Mouse (Mus musculus) MEL (cell line): ENCODE measurements around the gene Lsm2. TPM values are rescaled to one million over a fixed set of nuclear protein-coding genes. Genes with fewer than 3 reads are reported as not detected.
A peak's percentile ranks its signal among the peaks of the same experiment; 100 is the strongest.

Experiments
- DNase-seq: peaks from one replicate; pipeline ENCODE4 v3.0.0; 2011; ENCODE audit warnings: low read depth, low spot score
- H3K27ac ChIP-seq: 2 replicates; pipeline ENCODE4 v1.5.1; 2012; ENCODE audit warnings: low read depth, mild to moderate bottlenecking, control low read depth, low read length, moderate library complexity; ENCODE audit not compliant: control insufficient read depth
- H3K27me3 ChIP-seq, 2 experiments: fragments of 150-350 bp in 1 of 2; sonication (generic) in 1 of 2; 2 replicates each; pipeline ENCODE4 v1.6.1; 2012; ENCODE audit warnings: low read length in 2 of 2, mild to moderate bottlenecking in 2 of 2, improper control_type of control experiment in 1 of 2, moderate library complexity in 1 of 2; ENCODE audit not compliant: insufficient read depth in 2 of 2, control insufficient read depth in 1 of 2
- H3K36me3 ChIP-seq, 2 experiments: 2 replicates each; pipeline ENCODE4 v1.6.1; 2012 to 2014; ENCODE audit warnings: low read length in 2 of 2, improper control_type of control experiment in 1 of 2, inconsistent platforms in 1 of 2, mild to moderate bottlenecking in 1 of 2; ENCODE audit not compliant: insufficient read depth in 2 of 2, control insufficient read depth in 1 of 2
- H3K4me1 ChIP-seq, 2 experiments: fragments of 150-350 bp in 1 of 2; sonication (generic) in 1 of 2; 2 replicates each; pipeline ENCODE4 v1.6.1; 2012; ENCODE audit warnings: low read length in 2 of 2, improper control_type of control experiment in 1 of 2, mild to moderate bottlenecking in 1 of 2; ENCODE audit not compliant: insufficient read depth in 2 of 2, control insufficient read depth in 1 of 2
- H3K4me3 ChIP-seq, 2 experiments: fragments of 150-350 bp in 1 of 2; sonication (generic) in 1 of 2; 2 replicates each; pipeline ENCODE4 v1.5.1; 2012; ENCODE audit warnings: low read depth in 2 of 2, low read length in 2 of 2, mild to moderate bottlenecking in 2 of 2, moderate library complexity in 2 of 2, control low read depth in 1 of 2, improper control_type of control experiment in 1 of 2; ENCODE audit not compliant: control insufficient read depth in 1 of 2, insufficient read depth in 1 of 2
- H3K79me2 ChIP-seq: 2 replicates; pipeline ENCODE4 v1.6.1; 2012; ENCODE audit warnings: mild to moderate bottlenecking, low read length, moderate library complexity; ENCODE audit not compliant: control insufficient read depth, poor library complexity, insufficient read depth
- H3K9ac ChIP-seq: 2 replicates; pipeline ENCODE4 v1.6.1; 2012; ENCODE audit warnings: low read depth, mild to moderate bottlenecking, control low read depth, low read length, moderate library complexity; ENCODE audit not compliant: control insufficient read depth, poor library complexity, severe bottlenecking
- H3K9me3 ChIP-seq: fragments of 150-350 bp; sonication (generic); replicated peaks from 2 replicates; pipeline ENCODE4 v1.6.1; 2012; ENCODE audit warnings: mild to moderate bottlenecking, low read length, improper control_type of control experiment, moderate library complexity; ENCODE audit not compliant: insufficient read depth
- CHD1 ChIP-seq: IDR thresholded peaks from 2 replicates; pipeline ENCODE4 v1.6.1; 2012; ENCODE audit warnings: low read depth, mild to moderate bottlenecking, inconsistent platforms, low read length, improper control_type of control experiment
- CHD2 ChIP-seq: IDR thresholded peaks from 2 replicates; pipeline ENCODE4 v1.6.1; 2011; ENCODE audit warnings: low read length, improper control_type of control experiment
- ETS1 ChIP-seq: IDR thresholded peaks from 2 replicates; pipeline ENCODE4 v1.6.1; 2012; ENCODE audit warnings: low read depth, mild to moderate bottlenecking, inconsistent platforms, low read length, improper control_type of control experiment, moderate library complexity
- HCFC1 ChIP-seq: IDR thresholded peaks from 2 replicates; pipeline ENCODE4 v1.6.1; 2012; ENCODE audit warnings: low read depth, mild to moderate bottlenecking, inconsistent platforms, low read length, improper control_type of control experiment, moderate library complexity
- JUND ChIP-seq: IDR thresholded peaks from 2 replicates; pipeline ENCODE4 v1.6.1; 2011; ENCODE audit warnings: low read depth, mild to moderate bottlenecking, improper control_type of control experiment, low read length
- KAT2A ChIP-seq: conservative IDR thresholded peaks from 2 replicates; pipeline ENCODE4 v1.6.1; 2012; ENCODE audit warnings: low read depth, low read length, improper control_type of control experiment, inconsistent platforms
- MYC ChIP-seq: IDR thresholded peaks from 2 replicates; pipeline ENCODE4 v1.6.1; 2011; ENCODE audit warnings: low read depth, mild to moderate bottlenecking, low read length, improper control_type of control experiment, moderate library complexity
- POLR2A ChIP-seq, 2 experiments: IDR thresholded peaks; 2 replicates each; pipeline ENCODE4 v1.6.1; 2011 to 2012; ENCODE audit warnings: low read length in 2 of 2, mild to moderate bottlenecking in 2 of 2, control low read depth in 1 of 2, improper control_type of control experiment in 1 of 2, low read depth in 1 of 2, moderate library complexity in 1 of 2; ENCODE audit not compliant: control insufficient read depth in 1 of 2, insufficient read depth in 1 of 2, poor library complexity in 1 of 2
- POLR2AphosphoS2 ChIP-seq: IDR thresholded peaks from 2 replicates; pipeline ENCODE4 v1.6.1; 2011; ENCODE audit warnings: low read length, improper control_type of control experiment
- SIN3A ChIP-seq: IDR thresholded peaks from 2 replicates; pipeline ENCODE4 v1.6.1; 2012; ENCODE audit warnings: low read length, improper control_type of control experiment, inconsistent platforms
- SMC3 ChIP-seq: IDR thresholded peaks from 2 replicates; pipeline ENCODE4 v1.6.1; 2011; ENCODE audit warnings: low read depth, low read length, improper control_type of control experiment
- TBP ChIP-seq: IDR thresholded peaks from 2 replicates; pipeline ENCODE4 v1.8.0; 2011; ENCODE audit warnings: low read depth, low read length, improper control_type of control experiment
- USF1 ChIP-seq: IDR thresholded peaks from 2 replicates; pipeline ENCODE4 v1.6.1; 2014; ENCODE audit warnings: low read depth, mild to moderate bottlenecking, inconsistent platforms, low read length, improper control_type of control experiment, moderate library complexity
- USF2 ChIP-seq, 2 experiments: IDR thresholded peaks; 2 replicates each; pipeline ENCODE4 v1.6.1; 2011 to 2012; ENCODE audit warnings: improper control_type of control experiment in 2 of 2, low read length in 2 of 2, borderline replicate concordance in 1 of 2, inconsistent platforms in 1 of 2, low read depth in 1 of 2, mild to moderate bottlenecking in 1 of 2; ENCODE audit not compliant: insufficient read depth in 1 of 2
- ZKSCAN1 ChIP-seq: IDR thresholded peaks from 2 replicates; pipeline ENCODE4 v1.6.1; 2012; ENCODE audit warnings: low read depth, mild to moderate bottlenecking, inconsistent platforms, low read length, improper control_type of control experiment, moderate library complexity
- polyA plus RNA-seq, 2 experiments: library from polyadenylated mRNA; stranded (reverse) in 1 of 2; unstranded in 1 of 2; fragments of >175 nt in 1 of 2; fragments of >200 nt in 1 of 2; gene quantifications; 2 replicates each; pipeline versions ENCODE4 v1.2.1 to v1.2.4; 2012; ENCODE audit warnings: low replicate concordance in 2 of 2, low read depth in 1 of 2; ENCODE audit not compliant: insufficient read length in 2 of 2, insufficient read depth in 1 of 2, missing spikeins in 1 of 2
- total RNA-seq: library from RNA; depleted of rRNA; stranded (reverse); fragments of 300-350 nt; gene quantifications from 2 replicates; pipeline ENCODE4 v1.2.3, GENCODE M21; 2012

Lsm2 gene
- total and polyA plus RNA-seq, 3 experiments, result 57.9 to 180 TPM; not detected in 1

- TF ChIP-seq HCFC1 (no peak), SMC3 (no peak), POLR2A (IDR thresholded peaks at IDR 0.05; ENCODE audit: control insufficient read depth in 1 of 2, insufficient read depth in 1 of 2, low read depth in 1 of 2, low read length in 2 of 2, poor library complexity in 1 of 2) (peak in 1 of 2 experiments; percentile 25; a peak in 2 of 4 replicates), JUND (no peak), SIN3A (no peak)
These were observed 30.9 kb upstream of the Lsm2 start (continued) for GRCm38 (mm10) chr17:34950514-34951455.

GRCm38 (mm10) chr17:34951636-34952377, 29.9 kb upstream of the Lsm2 start:
- peaks cover 0 to 11% of the 10 kb centered on the region in 2 experiments; a peak in 3 of 4 replicates for H3K36me3 ChIP-seq
- no peak for TF ChIP-seq KAT2A
- no peak for TF ChIP-seq USF2 (IDR thresholded peaks at IDR 0.05; ENCODE audit: borderline replicate concordance in 1 of 2, insufficient read depth in 1 of 2, low read depth in 1 of 2, low read length in 2 of 2)
- peak; percentile 50; the same call in 1 of the 2 replicates for TF ChIP-seq USF1
- TF ChIP-seq MYC, result 0 out of 2 replicates have a peak, but pooled peaks have one; percentile 62
- TF ChIP-seq SIN3A, result no peak
- TF ChIP-seq CHD1, result peak; percentile 85
- no peak for TF ChIP-seq ZKSCAN1
- TF ChIP-seq ETS1, result no peak
- 0 out of 2 replicates have a peak, but pooled peaks have one; percentile 15 for TF ChIP-seq POLR2AphosphoS2
- TF ChIP-seq CHD2, result no peak
- no peak for TF ChIP-seq TBP
- peak overlapping the region; percentile 64 to 99 for H3K4me3 ChIP-seq
- peak; percentile 27 for DNase-seq
- no peaks in the 10 kb centered on the region for H3K9me3 ChIP-seq
- peak overlapping the region; percentile 90 for H3K27ac ChIP-seq
- H3K9ac ChIP-seq, result peak overlapping the region; percentile 100
- peaks cover 0 to 3% of the 10 kb centered on the region in 2 experiments; a peak in 1 of 4 replicates for H3K4me1 ChIP-seq
- H3K27me3 ChIP-seq, result no peaks in the 10 kb centered on the region
- H3K79me2 ChIP-seq, result peaks cover 22% of the 10 kb centered on the region
